Mouse (Mus musculus): Measurements from ENCODE around the gene Naaa. TPM values are rescaled to one million over a fixed set of nuclear protein-coding genes. Genes with fewer than 3 reads are reported as not detected.
A peak's percentile ranks its signal among the peaks of the same experiment; 100 is the strongest.

The Naaa gene
- total and polyA plus RNA-seq, 3 experiments = 14.5 to 16.2 (median 15.4) TPM

GRCm38 (mm10) chr5:92278942-92279537, 1.1 kb upstream of the Naaa start:
- Histone ChIP-seq H3K4me3 (replicated peaks in 1 of 3; ENCODE audit: low read depth in 2 of 3, low read length in 2 of 3, poor library complexity in 1 of 3) (peak overlapping the region; percentile 10 to 76 (median 12)), H3K79me2 (replicated peaks; ENCODE audit: control insufficient read depth, extremely low read depth, insufficient read depth, poor library complexity, severe bottlenecking) (no peaks in the 10 kb centered on the region; the same call in 1 of the 2 replicates), H3K4me2 (ENCODE audit: insufficient read depth, low read depth, poor library complexity, severe bottlenecking) (peak overlapping the region; percentile 94), H3K27me3 (replicated peaks) (no peaks in the 10 kb centered on the region), H3K36me3 (replicated peaks in 1 of 2; ENCODE audit: control insufficient read depth in 1 of 2, insufficient read depth in 1 of 2, low read length in 1 of 2) (peaks cover 0 to 28% of the 10 kb centered on the region in 2 experiments), H3K9me3 (replicated peaks; ENCODE audit: low read length) (no peaks in the 10 kb centered on the region), H3K9ac (ENCODE audit: insufficient read depth, low read depth) (peak overlapping the region; percentile 49), H3K4me1 (ENCODE audit: control insufficient read depth in 1 of 2, insufficient read depth in 2 of 2) (peaks cover 10 to 34% of the 10 kb centered on the region in 2 experiments), H3K27ac (ENCODE audit: insufficient read depth, low read depth) (peak overlapping the region; percentile 67)
- DNase-seq (ENCODE audit: extremely low read depth) = peak; percentile 90
- TF ChIP-seq JUN (IDR thresholded peaks at IDR 0.05; ENCODE audit: insufficient read depth, low read depth, low read length) (no peak), MYC (IDR thresholded peaks at IDR 0.05; ENCODE audit: low read depth, low read length) (peak; percentile 85), ZC3H11A (IDR thresholded peaks at IDR 0.05; ENCODE audit: low read depth, low read length) (no peak), MAX (IDR thresholded peaks at IDR 0.05; ENCODE audit: low read length) (0 out of 2 replicates have a peak, but pooled peaks have one; percentile 22), BHLHE40 (IDR thresholded peaks at IDR 0.05; ENCODE audit: low read depth, low read length) (peak; percentile 86), ELF1 (IDR thresholded peaks at IDR 0.05; ENCODE audit: low read depth, low read length) (peak; percentile 28; the same call in 1 of the 2 replicates), E2F4 (IDR thresholded peaks at IDR 0.05; ENCODE audit: insufficient replicate concordance, low read depth, low read length) (no peak), EP300 (IDR thresholded peaks at IDR 0.05; ENCODE audit: low read length) (peak; percentile 46; the same call in 1 of the 2 replicates), CHD2 (IDR thresholded peaks at IDR 0.05; ENCODE audit: low read length) (no peak), NRF1 (IDR thresholded peaks at IDR 0.05; ENCODE audit: low read depth, low read length) (peak; percentile 73), NELFE (IDR thresholded peaks at IDR 0.05; ENCODE audit: low read depth, low read length) (no peak), ZMIZ1 (IDR thresholded peaks at IDR 0.05; ENCODE audit: low read depth, low read length) (no peak), MXI1 (IDR thresholded peaks at IDR 0.05; ENCODE audit: low read depth, low read length) (peak; percentile 71; the same call in 1 of the 2 replicates), IRF4 (IDR thresholded peaks at IDR 0.05; ENCODE audit: low read depth, low read length) (peak; percentile 80), KAT2A (IDR thresholded peaks at IDR 0.05; ENCODE audit: insufficient replicate concordance, low read length) (no peak), MAZ (IDR thresholded peaks at IDR 0.05; ENCODE audit: low read depth, low read length) (peak; percentile 98)
- in situ Hi-C loops (cut with MboI; ENCODE audit: low pct_ligation_motif_present, low pct_unique_long_range_greater_than_20kb, low sequenced_read_pairs) = no loop called here
- dilution Hi-C loops (cut with MboI; ENCODE audit: extremely low pct_ligation_motif_present, extremely low pct_unique_long_range_greater_than_20kb, low sequenced_read_pairs) = no loop called here

GRCm38 (mm10) chr5:92270496-92270895, 7.5 kb downstream of the Naaa start:
- no peak for TF ChIP-seq CHD2 (IDR thresholded peaks at IDR 0.05; ENCODE audit: low read length)
- no peak for TF ChIP-seq CHD1 (IDR thresholded peaks at IDR 0.05; ENCODE audit: low read depth, low read length)
- no peak for TF ChIP-seq MAX (IDR thresholded peaks at IDR 0.05; ENCODE audit: low read length)
- TF ChIP-seq RCOR1 (conservative IDR thresholded peaks at IDR 0.05; ENCODE audit: low read depth, low read length) = no peak
- TF ChIP-seq JUND (conservative IDR thresholded peaks at IDR 0.05; ENCODE audit: low read depth, low read length) = no peak
- no peak for TF ChIP-seq ZKSCAN1 (IDR thresholded peaks at IDR 0.05; ENCODE audit: borderline replicate concordance, low read depth, low read length)
- no peak for TF ChIP-seq ZNF384 (IDR thresholded peaks at IDR 0.05; ENCODE audit: low read depth, low read length)
- TF ChIP-seq GABPA (IDR thresholded peaks at IDR 0.05; ENCODE audit: insufficient replicate concordance, low read depth, low read length) = no peak
- no peak for TF ChIP-seq JUN (IDR thresholded peaks at IDR 0.05; ENCODE audit: insufficient read depth, low read depth, low read length)
- in situ Hi-C loops (cut with MboI; ENCODE audit: low pct_ligation_motif_present, low pct_unique_long_range_greater_than_20kb, low sequenced_read_pairs) (no loop called here), dilution Hi-C loops (cut with MboI; ENCODE audit: extremely low pct_ligation_motif_present, extremely low pct_unique_long_range_greater_than_20kb, low sequenced_read_pairs) (no loop called here)
- Histone ChIP-seq H3K9ac (ENCODE audit: insufficient read depth, low read depth) (no peak overlapping the region), H3K27me3 (replicated peaks) (no peaks in the 10 kb centered on the region), H3K27ac (ENCODE audit: insufficient read depth, low read depth) (no peak overlapping the region), H3K4me3 (replicated peaks in 1 of 3; ENCODE audit: low read depth in 2 of 3, low read length in 2 of 3, poor library complexity in 1 of 3) (no peak overlapping the region), H3K4me2 (ENCODE audit: insufficient read depth, low read depth, poor library complexity, severe bottlenecking) (no peak overlapping the region), H3K4me1 (ENCODE audit: control insufficient read depth in 1 of 2, insufficient read depth in 2 of 2) (peaks cover 0 to 6% of the 10 kb centered on the region in 2 experiments; a peak in 2 of 4 replicates), H3K79me2 (replicated peaks; ENCODE audit: control insufficient read depth, extremely low read depth, insufficient read depth, poor library complexity, severe bottlenecking) (no peaks in the 10 kb centered on the region), H3K9me3 (replicated peaks; ENCODE audit: low read length) (no peaks in the 10 kb centered on the region), H3K36me3 (replicated peaks in 1 of 2; ENCODE audit: control insufficient read depth in 1 of 2, insufficient read depth in 1 of 2, low read length in 1 of 2) (peaks cover 8 to 42% of the 10 kb centered on the region in 2 experiments)
- DNase-seq (ENCODE audit: extremely low read depth) = no peak

All from CH12.LX (cell line).